Mouse (Mus musculus): ENCODE data around the gene Smco1. TPM values are rescaled to one million over a fixed set of nuclear protein-coding genes. Genes with fewer than 3 reads are reported as not detected.

The Smco1 gene
- polyA plus RNA-seq, 1 experiment: not detected

GRCm38 (mm10) chr16:32312386-32312785 is 41.1 kb downstream of the Smco1 start:
- DNase-seq (ENCODE audit: low spot score): no peak

- no peak for DNase-seq (ENCODE audit: low spot score)
These were observed 41.6 kb downstream of the Smco1 start for GRCm38 (mm10) chr16:32312859-32313258.

- DNase-seq (ENCODE audit: low spot score): no peak
These were observed 45.3 kb downstream of the Smco1 start for GRCm38 (mm10) chr16:32316601-32317000.

- DNase-seq (ENCODE audit: low spot score): no peak
These were observed 52.7 kb downstream of the Smco1 start for GRCm38 (mm10) chr16:32323953-32324352.

Other genes with a start within 250 kb of the Smco1 start
- 31.4 and 36.0 TPM in 2 replicates for gene Pak2, start 192.1 kb upstream of the Smco1 start, polyA plus RNA-seq (2012; rRNA removed)
- 58.3 and 74.9 TPM in 2 replicates for gene Pigx, start 171.7 kb upstream of the Smco1 start, polyA plus RNA-seq (2012; rRNA removed)
- gene Cep19, start 171.7 kb upstream of the Smco1 start, polyA plus RNA-seq (2012; rRNA removed): 19.4 and 20.3 TPM in 2 replicates
- gene Nrros, start 105.9 kb upstream of the Smco1 start, polyA plus RNA-seq (2012; rRNA removed): 19.4 TPM in 2 replicates
- gene Bex6, start 91.6 kb upstream of the Smco1 start, polyA plus RNA-seq (2012; rRNA removed): 0.14 and 0.24 TPM in 2 replicates
- gene Fbxo45, start 24.3 kb upstream of the Smco1 start, polyA plus RNA-seq (2012; rRNA removed): 6.3 and 7.3 TPM in 2 replicates
- gene Wdr53, start 24.2 kb upstream of the Smco1 start, polyA plus RNA-seq (2012; rRNA removed): 11.9 and 15.2 TPM in 2 replicates
- 10.7 and 12.9 TPM in 2 replicates for gene Rnf168, start 6.0 kb downstream of the Smco1 start, polyA plus RNA-seq (2012; rRNA removed)
- 12.3 and 13.0 TPM in 2 replicates for gene Ubxn7, start 60.8 kb downstream of the Smco1 start, polyA plus RNA-seq (2012; rRNA removed)
- gene Tm4sf19, start 129.0 kb downstream of the Smco1 start, polyA plus RNA-seq (2012; rRNA removed): 0.06 and 0.12 TPM in 2 replicates
- 23.9 and 30.5 TPM in 2 replicates for gene Tctex1d2, start 148.2 kb downstream of the Smco1 start, polyA plus RNA-seq (2012; rRNA removed)
- 29.3 and 34.0 TPM in 2 replicates for gene Pcyt1a, start 159.5 kb downstream of the Smco1 start, polyA plus RNA-seq (2012; rRNA removed)
- gene Slc51a, start 216.4 kb downstream of the Smco1 start, polyA plus RNA-seq (2012; rRNA removed): 0.04 TPM in 1 of 2 replicates, not detected in the other
- not detected in 2 replicates for gene Zdhhc19, start 224.8 kb downstream of the Smco1 start, polyA plus RNA-seq (2012; rRNA removed)